Mouse (Mus musculus): ENCODE measurements around the gene Abcc1.

Abcc1 gene

DNA sequence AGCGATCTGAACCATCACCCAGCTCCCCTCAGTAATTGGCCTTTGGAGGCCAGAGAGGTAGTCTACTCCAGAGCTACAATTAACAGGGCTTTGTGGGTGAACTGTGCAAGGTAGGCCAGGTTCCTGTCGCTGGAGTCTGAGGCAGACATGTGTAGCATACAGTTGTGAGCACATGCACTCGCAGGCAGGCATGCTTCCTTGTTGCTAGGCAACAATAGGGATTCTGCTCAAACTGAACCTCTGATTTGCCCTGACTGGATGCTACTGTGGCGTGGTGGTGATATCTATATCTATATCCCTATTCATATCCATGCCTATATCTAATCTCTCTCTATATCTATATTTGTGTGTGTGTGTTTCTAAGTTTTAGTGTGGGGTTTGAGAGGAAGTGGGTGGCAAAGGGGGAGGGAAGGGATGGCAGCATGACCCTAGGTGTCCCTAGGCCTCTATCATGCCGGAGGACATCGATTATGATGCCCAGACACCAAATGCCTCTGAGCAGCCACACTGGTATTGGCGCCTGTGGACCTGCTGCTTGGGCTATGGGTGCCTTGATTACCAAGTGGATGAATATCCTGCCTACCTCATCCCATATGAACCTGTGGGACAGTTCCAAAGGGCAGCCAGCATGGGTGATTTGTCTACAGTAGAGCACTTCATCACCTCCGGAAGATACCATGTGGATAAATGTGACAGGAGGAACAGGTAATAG, 140.4 kb downstream of the Abcc1 start:
- DNase-seq (ENCODE audit: low read depth, low spot score): no peak

DNA sequence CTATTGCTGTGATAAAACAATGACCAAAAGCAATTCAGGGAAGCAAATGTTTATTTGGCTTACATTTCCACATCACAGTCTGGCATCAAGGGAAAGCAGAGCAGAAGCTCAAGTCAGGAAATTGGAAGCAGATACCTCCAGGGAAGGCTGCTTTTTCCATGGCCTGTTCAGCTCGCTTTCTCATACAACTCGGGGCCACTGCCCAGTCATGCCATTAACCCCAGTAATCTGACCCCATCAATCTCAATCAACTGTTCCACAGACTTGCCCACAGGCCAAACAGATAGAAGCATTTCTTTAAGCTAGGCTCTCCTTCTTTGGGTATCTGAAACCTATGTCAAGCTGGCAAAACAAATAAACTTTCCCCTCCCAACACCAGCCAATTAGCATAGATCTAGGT, 145.1 kb downstream of the Abcc1 start:
- no peak for DNase-seq (ENCODE audit: low read depth, low spot score)
